Mouse (Mus musculus) lung, postnatal 0 days (tissue): ENCODE measurements around the gene Chn2.

Experiments
- CTCF ChIP-seq: IDR thresholded peaks from 2 replicates; pipeline ENCODE4 v1.5.1; 2016; ENCODE audit warnings: antibody characterized with exemption, mild to moderate bottlenecking
- EP300 ChIP-seq: IDR thresholded peaks from 2 replicates; pipeline ENCODE4 v1.6.1; 2016; ENCODE audit warnings: antibody characterized with exemption, mild to moderate bottlenecking, control low read depth

GRCm38 (mm10) chr6:54208786-54209185 is 169.4 kb downstream of the Chn2 start:
- TF ChIP-seq CTCF: no peak
- TF ChIP-seq EP300: no peak
